Mouse (Mus musculus): Measurements from ENCODE around the gene Ccdc115. TPM values are rescaled to one million over a fixed set of nuclear protein-coding genes. Genes with fewer than 3 reads are reported as not detected.
A peak's percentile ranks its signal among the peaks of the same experiment; 100 is the strongest.

The Ccdc115 gene
- total RNA-seq, 1 experiment = 26.6 TPM

DNA sequence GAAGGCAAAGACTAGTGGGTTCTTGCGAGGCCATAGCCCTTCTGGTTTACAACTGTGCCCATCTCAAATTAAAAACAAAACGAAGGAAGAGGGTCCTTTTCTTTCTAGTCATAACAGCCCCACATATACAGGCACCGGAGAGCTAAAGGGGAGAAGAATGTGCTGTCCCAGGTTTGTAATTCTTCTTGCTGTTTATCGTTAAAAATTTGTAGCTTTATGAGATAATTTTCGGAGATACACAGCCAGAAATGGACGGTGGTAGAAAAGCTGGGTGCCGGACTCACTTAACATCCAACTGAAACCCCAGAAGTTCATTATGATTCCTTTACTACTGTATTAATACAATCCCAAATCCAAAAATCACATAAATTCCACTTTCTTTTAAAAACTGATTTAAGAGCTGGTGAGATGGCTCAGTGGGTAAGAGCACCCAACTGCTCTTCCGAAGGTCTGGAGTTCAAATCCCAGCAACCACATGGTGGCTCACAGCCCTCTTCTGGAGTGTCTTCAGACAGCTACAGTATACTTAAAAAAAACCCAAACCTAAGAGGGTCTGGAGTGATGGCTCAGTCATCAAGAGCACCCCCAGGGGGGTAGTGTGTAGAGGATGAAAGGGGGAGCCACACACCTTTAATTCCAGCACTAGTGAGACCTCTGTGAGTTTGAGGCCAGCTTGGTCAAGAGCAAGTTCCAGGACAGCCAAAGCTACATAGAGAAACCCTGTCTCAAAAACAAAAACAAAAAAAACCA lies 3.9 kb downstream of the Ccdc115 start:
- H3K9me3 ChIP-seq (ENCODE audit: control insufficient read depth, insufficient read depth, low read depth, low read length) = no peaks in the 10 kb centered on the region
- H3K4me3 ChIP-seq (ENCODE audit: insufficient read depth in 1 of 2, low read depth in 1 of 2, low read length in 2 of 2, poor library complexity in 1 of 2, severe bottlenecking in 1 of 2) = peak overlapping the region; percentile 81 to 87
- 0 out of 2 replicates have a peak, but pooled peaks cover 4% of the 10 kb centered on the region for H3K36me3 ChIP-seq (ENCODE audit: control insufficient read depth, insufficient read depth, low read length, poor library complexity, severe bottlenecking)
- TF ChIP-seq ZNF384 (IDR thresholded peaks at IDR 0.05; ENCODE audit: low read depth, low read length) (no peak), HCFC1 (IDR thresholded peaks at IDR 0.05; ENCODE audit: borderline replicate concordance, insufficient read depth, low read length) (no peak), ZC3H11A (IDR thresholded peaks at IDR 0.05; ENCODE audit: borderline replicate concordance, low read depth, low read length) (no peak), MAFK (IDR thresholded peaks at IDR 0.05; ENCODE audit: insufficient read depth, low read depth, low read length) (no peak), CHD2 (IDR thresholded peaks at IDR 0.05; ENCODE audit: low read depth, low read length) (no peak)
- peak overlapping the region; percentile 78 for H3K9ac ChIP-seq (ENCODE audit: insufficient read depth, low read depth, low read length, poor library complexity, severe bottlenecking)
- DNase-seq (ENCODE audit: low read depth, low spot score) = no peak
- H3K27ac ChIP-seq (ENCODE audit: insufficient read depth, low read depth, low read length, poor library complexity, severe bottlenecking) = no peak overlapping the region
- in situ Hi-C loops (cut with MboI; ENCODE audit: low sequenced_read_pairs in 2 of 2, unreplicated experiment in 2 of 2) = no loop called here
- peaks cover 2 to 3% of the 10 kb centered on the region in 2 experiments; a peak in 2 of 4 replicates for H3K4me1 ChIP-seq (ENCODE audit: control insufficient read depth in 2 of 2, insufficient read depth in 2 of 2, low read length in 2 of 2, poor library complexity in 1 of 2)

DNA sequence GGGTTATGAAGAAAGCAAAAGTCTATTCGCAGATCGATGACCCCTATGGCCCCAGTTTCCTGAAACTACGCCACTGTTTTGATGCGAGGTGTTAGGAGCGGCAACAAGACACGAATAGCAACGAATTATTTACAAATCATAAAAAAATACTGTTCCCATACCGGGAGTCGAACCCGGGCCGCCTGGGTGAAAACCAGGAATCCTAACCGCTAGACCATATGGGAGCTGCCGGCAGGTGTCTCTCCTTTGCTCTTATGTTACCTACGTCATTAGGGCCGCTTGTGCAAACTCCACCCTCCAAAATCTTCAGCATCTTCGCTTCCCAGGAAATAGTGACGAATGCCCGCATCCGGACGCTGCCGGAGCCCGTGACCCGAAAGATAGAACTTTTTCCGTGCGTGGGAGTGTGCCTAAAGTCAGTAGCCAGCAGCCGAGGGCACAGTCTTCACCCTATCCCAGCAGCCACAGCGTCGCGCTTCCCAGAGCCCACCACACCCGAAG lies 4.8 kb downstream of the Ccdc115 start:
- peaks cover 3% of the 10 kb centered on the region; the same call in 1 of the 2 replicates for H3K9me3 ChIP-seq (ENCODE audit: control insufficient read depth, insufficient read depth, low read depth, low read length)
- H3K9ac ChIP-seq (ENCODE audit: insufficient read depth, low read depth, low read length, poor library complexity, severe bottlenecking) = peak overlapping the region; percentile 78
- peak overlapping the region; percentile 81 to 87 for H3K4me3 ChIP-seq (ENCODE audit: insufficient read depth in 1 of 2, low read depth in 1 of 2, low read length in 2 of 2, poor library complexity in 1 of 2, severe bottlenecking in 1 of 2)
- H3K36me3 ChIP-seq (ENCODE audit: control insufficient read depth, insufficient read depth, low read length, poor library complexity, severe bottlenecking) = 0 out of 2 replicates have a peak, but pooled peaks cover 4% of the 10 kb centered on the region
- TF ChIP-seq MAFK (IDR thresholded peaks at IDR 0.05; ENCODE audit: insufficient read depth, low read depth, low read length) (peak; percentile 87), ZNF384 (IDR thresholded peaks at IDR 0.05; ENCODE audit: low read depth, low read length) (no peak), ZC3H11A (IDR thresholded peaks at IDR 0.05; ENCODE audit: borderline replicate concordance, low read depth, low read length) (no peak), HCFC1 (IDR thresholded peaks at IDR 0.05; ENCODE audit: borderline replicate concordance, insufficient read depth, low read length) (peak; percentile 44; the same call in 1 of the 2 replicates)
- H3K4me1 ChIP-seq (ENCODE audit: control insufficient read depth in 2 of 2, insufficient read depth in 2 of 2, low read length in 2 of 2, poor library complexity in 1 of 2) = peaks cover 2 to 3% of the 10 kb centered on the region in 2 experiments; a peak in 2 of 4 replicates
- in situ Hi-C loops (cut with MboI; ENCODE audit: low sequenced_read_pairs in 2 of 2, unreplicated experiment in 2 of 2) = no loop called here
- peak; percentile 74 for DNase-seq (ENCODE audit: low read depth, low spot score)
- peak overlapping the region; percentile 32; the same call in 1 of the 2 replicates for H3K27ac ChIP-seq (ENCODE audit: insufficient read depth, low read depth, low read length, poor library complexity, severe bottlenecking)

DNA sequence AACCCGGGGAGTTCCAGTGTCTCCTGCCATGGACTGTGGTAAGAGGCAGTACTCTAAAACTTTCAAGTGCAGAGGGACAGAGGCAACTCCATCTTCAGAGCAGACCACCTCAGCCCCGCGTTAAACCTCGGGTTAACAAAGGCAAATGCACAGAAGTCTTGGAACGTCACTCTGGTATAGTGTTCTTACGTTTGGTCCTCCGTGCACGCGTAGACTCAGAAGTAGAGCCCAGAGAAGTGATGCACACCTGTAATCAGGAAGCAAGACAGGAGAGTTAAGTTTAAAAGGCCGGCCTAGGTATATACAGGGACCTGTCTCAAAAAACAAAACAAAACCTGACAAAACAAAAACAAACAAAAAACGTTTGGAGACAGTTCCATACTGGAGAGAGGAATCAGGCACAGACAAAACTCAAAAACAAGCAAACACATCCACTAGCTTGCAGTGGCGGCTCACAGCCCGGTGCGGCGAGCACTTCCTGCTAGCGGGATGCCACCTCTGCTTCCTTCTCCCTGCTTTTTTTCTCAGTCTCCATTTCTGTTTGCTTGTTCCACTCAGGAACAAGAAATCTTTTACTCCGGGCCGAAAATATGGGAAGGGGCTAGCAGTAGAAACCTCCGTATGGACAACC lies 5.5 kb downstream of the Ccdc115 start:
- peaks cover 4% of the 10 kb centered on the region; the same call in 1 of the 2 replicates for H3K36me3 ChIP-seq (ENCODE audit: control insufficient read depth, insufficient read depth, low read length, poor library complexity, severe bottlenecking)
- DNase-seq (ENCODE audit: low read depth, low spot score) = no peak
- in situ Hi-C loops (cut with MboI; ENCODE audit: low sequenced_read_pairs in 2 of 2, unreplicated experiment in 2 of 2) = no loop called here
- peaks cover 3% of the 10 kb centered on the region; the same call in 1 of the 2 replicates for H3K9me3 ChIP-seq (ENCODE audit: control insufficient read depth, insufficient read depth, low read depth, low read length)
- TF ChIP-seq MAFK (IDR thresholded peaks at IDR 0.05; ENCODE audit: insufficient read depth, low read depth, low read length) = no peak
- TF ChIP-seq ZC3H11A (IDR thresholded peaks at IDR 0.05; ENCODE audit: borderline replicate concordance, low read depth, low read length) = no peak
- TF ChIP-seq HCFC1 (IDR thresholded peaks at IDR 0.05; ENCODE audit: borderline replicate concordance, insufficient read depth, low read length) = no peak
- TF ChIP-seq CHD2 (IDR thresholded peaks at IDR 0.05; ENCODE audit: low read depth, low read length) = no peak
- H3K27ac ChIP-seq (ENCODE audit: insufficient read depth, low read depth, low read length, poor library complexity, severe bottlenecking) = no peak overlapping the region
- H3K4me3 ChIP-seq (ENCODE audit: insufficient read depth in 1 of 2, low read depth in 1 of 2, low read length in 2 of 2, poor library complexity in 1 of 2, severe bottlenecking in 1 of 2) = peak overlapping the region; percentile 27 to 87; a peak in 3 of 4 replicates
- H3K9ac ChIP-seq (ENCODE audit: insufficient read depth, low read depth, low read length, poor library complexity, severe bottlenecking) = no peak overlapping the region
- peaks cover 2 to 3% of the 10 kb centered on the region in 2 experiments; a peak in 2 of 4 replicates for H3K4me1 ChIP-seq (ENCODE audit: control insufficient read depth in 2 of 2, insufficient read depth in 2 of 2, low read length in 2 of 2, poor library complexity in 1 of 2)

GRCm38 (mm10) chr1:34432776-34433481 lies 6.5 kb downstream of the Ccdc115 start:
- H3K9ac ChIP-seq (ENCODE audit: insufficient read depth, low read depth, low read length, poor library complexity, severe bottlenecking) = peak overlapping the region; percentile 50; the same call in 1 of the 2 replicates
- peak overlapping the region; percentile 52 to 62 for H3K4me3 ChIP-seq (ENCODE audit: insufficient read depth in 1 of 2, low read depth in 1 of 2, low read length in 2 of 2, poor library complexity in 1 of 2, severe bottlenecking in 1 of 2)
- no peak for TF ChIP-seq MAFK (IDR thresholded peaks at IDR 0.05; ENCODE audit: insufficient read depth, low read depth, low read length)
- no peak for TF ChIP-seq ZNF384 (IDR thresholded peaks at IDR 0.05; ENCODE audit: low read depth, low read length)
- no peak for TF ChIP-seq HCFC1 (IDR thresholded peaks at IDR 0.05; ENCODE audit: borderline replicate concordance, insufficient read depth, low read length)
- TF ChIP-seq ZC3H11A (IDR thresholded peaks at IDR 0.05; ENCODE audit: borderline replicate concordance, low read depth, low read length) = no peak
- DNase-seq (ENCODE audit: low read depth, low spot score) = no peak
- H3K27ac ChIP-seq (ENCODE audit: insufficient read depth, low read depth, low read length, poor library complexity, severe bottlenecking) = 0 out of 2 replicates have a peak overlapping the region, but pooled peaks have one; percentile 26
- peaks cover 2 to 3% of the 10 kb centered on the region in 2 experiments; a peak in 2 of 4 replicates for H3K4me1 ChIP-seq (ENCODE audit: control insufficient read depth in 2 of 2, insufficient read depth in 2 of 2, low read length in 2 of 2, poor library complexity in 1 of 2)
- in situ Hi-C loops (cut with MboI; ENCODE audit: low sequenced_read_pairs in 2 of 2, unreplicated experiment in 2 of 2) = no loop called here
- peaks cover 4% of the 10 kb centered on the region; the same call in 1 of the 2 replicates for H3K36me3 ChIP-seq (ENCODE audit: control insufficient read depth, insufficient read depth, low read length, poor library complexity, severe bottlenecking)
- H3K9me3 ChIP-seq (ENCODE audit: control insufficient read depth, insufficient read depth, low read depth, low read length) = peaks cover 3% of the 10 kb centered on the region; the same call in 1 of the 2 replicates

Data from ES-E14 (cell line).